Mouse (Mus musculus): ENCODE results near the gene Larp6.

Gene Larp6

DNA sequence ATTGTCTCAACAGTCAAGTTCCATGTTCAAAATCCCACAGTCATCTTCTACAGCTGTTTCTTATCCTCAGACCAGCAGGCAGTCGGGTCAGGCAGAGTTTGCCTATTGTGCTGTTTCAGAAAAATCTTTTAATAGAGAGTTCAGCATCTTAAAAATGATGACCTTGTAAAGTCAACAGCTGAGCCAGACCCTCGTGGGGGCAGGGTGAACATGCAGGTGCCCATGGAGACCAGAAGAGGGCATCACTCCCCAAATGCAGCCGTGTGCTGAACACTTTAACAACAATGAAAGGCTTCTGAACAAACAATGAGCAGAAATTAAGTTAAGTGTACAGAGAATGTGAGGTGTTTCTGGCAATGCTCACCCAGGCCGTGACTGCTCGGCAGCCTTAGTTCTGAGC lies 3.0 kb downstream of the Larp6 start:
- DNase-seq: no peak

DNA sequence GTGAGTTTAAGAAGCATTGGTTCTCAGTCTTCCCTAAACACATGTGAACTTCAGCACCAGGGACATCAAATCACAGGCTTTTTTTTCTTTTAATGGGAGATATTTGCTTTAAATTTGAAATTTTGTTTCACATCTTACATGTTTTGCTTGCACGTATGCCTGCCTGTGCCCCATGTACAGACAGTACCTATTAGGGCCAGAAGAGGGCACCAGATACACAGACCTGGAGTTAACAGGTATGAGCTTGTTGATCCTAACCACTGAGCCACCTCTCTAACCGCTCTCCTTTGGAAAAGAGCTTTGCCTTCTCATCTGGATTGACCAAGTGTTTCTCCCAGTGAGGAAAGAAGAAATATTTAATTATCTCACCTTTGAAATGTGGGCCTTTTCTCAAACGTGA lies 5.5 kb downstream of the Larp6 start:
- DNase-seq: peak; percentile 58 to 60

DNA sequence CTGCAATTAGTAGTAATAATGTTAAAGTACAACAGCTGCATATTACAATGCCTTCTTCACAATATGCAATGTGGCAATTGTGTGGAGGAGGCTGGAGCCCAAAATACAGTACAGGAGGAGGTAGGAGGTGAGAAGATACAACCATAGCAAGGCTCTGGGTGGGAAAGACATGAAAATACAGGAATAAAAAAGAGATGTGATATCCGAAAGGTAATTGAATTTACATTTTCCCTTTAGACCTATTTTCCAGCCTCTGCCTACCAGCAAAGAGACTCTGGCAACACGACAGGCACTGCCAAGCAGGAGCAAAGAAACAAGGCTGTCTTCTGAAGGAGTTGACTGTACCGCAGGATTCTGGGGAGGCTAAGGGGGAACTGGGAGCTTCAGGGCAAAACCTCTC lies 6.9 kb downstream of the Larp6 start:
- no peak for DNase-seq

DNA sequence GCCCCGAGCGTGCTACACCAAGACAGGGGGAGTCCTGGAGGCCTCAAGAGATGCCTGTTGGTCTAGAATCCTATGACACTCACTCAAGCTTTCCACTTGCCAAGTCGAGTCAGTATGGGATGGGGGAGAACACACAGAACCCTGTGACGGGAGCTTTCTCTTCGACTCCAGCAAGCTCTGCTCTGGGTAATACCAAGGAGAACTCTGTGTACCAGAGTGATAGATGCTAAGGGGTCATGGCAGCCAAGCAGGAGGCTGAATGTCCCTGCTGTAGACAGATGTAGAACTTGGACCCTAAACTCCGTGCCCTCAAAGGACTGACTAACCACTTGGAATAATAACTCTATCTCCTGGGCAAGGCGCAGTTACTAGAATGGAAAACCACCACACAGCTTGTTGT lies 12.2 kb downstream of the Larp6 start:
- no peak for DNase-seq

- DNase-seq: no peak
Observed at GRCm38 (mm10) chr9:60734321-60734720, 21.5 kb downstream of the Larp6 start.

DNA sequence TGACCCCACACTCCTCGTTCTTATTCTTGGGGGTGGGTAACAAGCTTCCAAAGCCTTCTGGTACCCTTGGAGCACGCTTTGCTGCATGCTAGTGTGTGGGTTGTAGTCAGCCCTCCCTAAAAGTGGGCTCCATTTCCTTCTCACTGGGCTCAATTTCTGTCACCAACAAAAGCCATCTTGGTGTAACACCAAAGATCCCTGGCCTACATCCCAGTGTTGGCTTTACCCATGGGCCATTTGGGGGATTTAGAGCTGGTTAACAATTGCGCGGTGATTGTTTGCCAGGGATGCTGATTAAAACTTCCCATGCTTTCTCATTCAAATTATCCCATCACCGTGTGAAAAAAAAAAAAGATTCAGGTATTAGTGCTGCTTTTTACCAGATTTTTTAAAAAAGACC lies 26.3 kb downstream of the Larp6 start:
- no peak for DNase-seq

DNA sequence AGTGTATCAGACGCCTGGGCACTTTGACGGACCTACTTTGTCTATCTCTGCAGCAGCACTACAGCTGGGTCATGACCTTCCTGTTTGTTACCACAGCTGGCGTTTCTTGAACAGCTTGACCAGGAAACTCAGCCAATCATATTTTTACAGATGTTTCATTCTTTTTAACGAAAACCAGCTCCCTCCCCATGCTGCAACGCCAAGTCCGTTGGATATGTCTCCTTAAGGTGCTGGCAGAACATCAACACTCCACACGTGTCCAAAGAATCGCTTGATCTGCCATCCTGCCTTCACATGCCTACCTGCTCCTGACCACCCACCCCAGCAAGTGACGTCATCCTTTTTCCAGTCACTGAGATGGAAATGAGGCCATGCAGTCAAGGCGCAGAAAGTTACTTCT lies 28.6 kb downstream of the Larp6 start:
- no peak for DNase-seq

DNA sequence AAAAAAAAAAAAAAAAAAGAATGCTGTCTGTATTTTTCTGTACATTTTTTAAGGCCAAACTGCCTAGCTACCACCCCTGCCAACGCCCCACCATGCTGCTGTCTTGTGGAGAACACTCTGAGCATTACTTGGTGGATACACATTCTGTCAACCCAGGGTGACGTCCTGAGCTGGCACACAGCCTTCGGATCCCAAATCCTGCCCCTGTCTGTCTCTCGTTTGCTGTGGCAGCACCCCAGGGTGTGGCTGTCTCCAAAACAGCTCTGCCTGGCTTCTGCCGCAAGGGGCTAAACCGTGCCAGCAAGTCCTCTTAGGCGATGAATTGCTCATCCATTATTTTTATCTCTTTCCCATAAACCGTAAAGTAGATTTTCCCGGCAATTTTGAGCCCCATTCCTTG lies 29.7 kb downstream of the Larp6 start:
- DNase-seq: peak; percentile 65 to 77

GRCm38 (mm10) chr9:60743180-60743900 lies 30.6 kb downstream of the Larp6 start:
- peak; percentile 46 to 58 for DNase-seq

GRCm38 (mm10) chr9:60744171-60744969 lies 31.6 kb downstream of the Larp6 start:
- DNase-seq: peak; percentile 68 to 77

GRCm38 (mm10) chr9:60744971-60745370 lies 32.2 kb downstream of the Larp6 start:
- DNase-seq: no peak

GRCm38 (mm10) chr9:60746561-60746960 lies 33.8 kb downstream of the Larp6 start:
- no peak for DNase-seq

- DNase-seq: no peak
Observed at GRCm38 (mm10) chr9:60747672-60748071, 34.9 kb downstream of the Larp6 start.

GRCm38 (mm10) chr9:60748191-60748590 lies 35.4 kb downstream of the Larp6 start:
- no peak for DNase-seq

GRCm38 (mm10) chr9:60749105-60749504 lies 36.3 kb downstream of the Larp6 start:
- DNase-seq: no peak

DNA sequence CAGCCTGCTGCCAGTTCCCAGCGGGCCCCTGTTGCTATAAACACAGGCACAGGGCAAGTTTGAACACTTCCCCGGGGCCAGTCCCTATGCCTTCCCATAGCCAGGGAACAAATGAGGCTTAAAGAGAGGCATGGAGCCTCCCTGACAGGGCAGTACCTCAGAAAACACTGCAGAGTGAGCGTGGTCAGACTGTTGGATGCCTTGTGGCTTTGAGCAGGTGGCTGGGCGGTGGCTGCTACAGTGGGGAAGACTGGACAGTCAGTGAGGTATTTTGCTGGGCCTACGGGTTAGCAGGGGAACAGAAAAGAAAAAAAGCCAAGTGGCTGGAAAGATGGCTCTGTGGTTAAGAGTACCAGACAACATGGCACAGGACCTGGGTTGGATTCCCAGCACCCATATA lies 38.3 kb downstream of the Larp6 start:
- DNase-seq: no peak

DNA sequence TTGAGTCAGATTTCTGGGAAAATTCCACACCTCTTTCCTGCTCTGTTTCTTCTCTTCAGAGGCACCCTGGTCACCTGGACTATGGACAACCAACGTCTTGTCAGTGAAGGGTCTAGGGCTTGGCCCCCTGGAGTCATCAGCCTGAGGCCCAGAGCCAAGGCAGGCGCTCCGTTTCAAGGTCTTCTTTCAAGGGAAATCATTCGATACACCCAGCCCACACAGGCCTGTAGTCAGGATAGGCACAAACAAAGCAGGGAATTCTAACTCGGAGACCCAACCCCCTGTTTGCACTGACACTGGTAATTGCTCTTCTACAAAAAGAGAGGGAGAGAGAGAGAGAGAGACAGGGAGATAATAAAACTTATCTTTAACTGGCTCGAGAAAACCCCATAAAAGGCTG lies 39.2 kb downstream of the Larp6 start:
- DNase-seq: no peak

DNA sequence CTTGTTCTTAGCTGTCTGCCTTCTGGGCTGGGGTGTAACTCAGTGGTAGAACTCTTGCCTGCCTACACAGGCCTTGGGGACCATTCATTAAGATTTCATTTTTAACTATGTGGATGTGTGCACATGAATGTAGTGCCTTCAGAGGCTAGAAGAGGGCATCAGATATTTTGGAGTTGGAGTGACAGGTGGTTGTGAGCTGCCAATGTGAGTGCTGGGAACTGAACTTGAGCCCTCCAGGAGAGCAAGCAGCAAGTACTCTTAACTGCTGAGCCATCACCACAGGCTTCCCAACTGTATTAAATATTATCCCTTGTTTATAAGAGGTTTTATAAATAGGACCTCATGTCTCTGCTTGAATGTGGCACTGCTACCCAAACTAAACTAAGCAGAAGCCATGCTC lies 39.8 kb downstream of the Larp6 start:
- no peak for DNase-seq

GRCm38 (mm10) chr9:60756258-60756657 lies 43.5 kb downstream of the Larp6 start:
- DNase-seq: peak; percentile 57 to 65

GRCm38 (mm10) chr9:60756866-60757740 lies 44.3 kb downstream of the Larp6 start:
- no peak for DNase-seq

- no peak for DNase-seq
Observed at GRCm38 (mm10) chr9:60757817-60758216, 45.0 kb downstream of the Larp6 start.

DNA sequence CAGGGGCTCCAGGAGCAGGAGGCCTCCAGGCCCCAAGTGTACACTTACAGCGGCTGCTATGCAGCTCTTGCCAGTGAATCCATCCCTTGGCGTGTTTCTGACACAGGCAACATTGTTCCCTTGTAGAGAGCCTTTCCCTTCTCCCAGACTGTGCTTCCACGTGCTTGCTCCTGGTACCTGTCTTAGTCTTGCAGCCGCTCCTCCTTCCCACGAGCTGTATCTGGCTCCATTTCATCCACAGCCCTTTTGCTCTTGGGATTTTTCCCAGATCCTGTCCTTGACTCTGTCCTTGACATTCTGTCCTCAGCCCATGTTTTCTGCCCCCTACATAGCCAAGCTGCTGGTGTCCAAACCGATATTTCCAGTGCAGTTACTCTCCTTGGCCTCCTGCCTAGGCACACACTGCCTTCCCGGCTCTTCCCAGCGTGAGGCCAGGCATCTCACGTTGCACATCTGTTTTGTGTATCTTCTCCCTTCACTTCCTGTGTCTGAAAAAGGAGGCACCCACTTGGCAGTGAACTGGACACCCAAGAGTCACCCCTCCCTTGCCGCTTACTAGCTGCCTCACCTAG lies 46.7 kb downstream of the Larp6 start:
- no peak for DNase-seq

DNA sequence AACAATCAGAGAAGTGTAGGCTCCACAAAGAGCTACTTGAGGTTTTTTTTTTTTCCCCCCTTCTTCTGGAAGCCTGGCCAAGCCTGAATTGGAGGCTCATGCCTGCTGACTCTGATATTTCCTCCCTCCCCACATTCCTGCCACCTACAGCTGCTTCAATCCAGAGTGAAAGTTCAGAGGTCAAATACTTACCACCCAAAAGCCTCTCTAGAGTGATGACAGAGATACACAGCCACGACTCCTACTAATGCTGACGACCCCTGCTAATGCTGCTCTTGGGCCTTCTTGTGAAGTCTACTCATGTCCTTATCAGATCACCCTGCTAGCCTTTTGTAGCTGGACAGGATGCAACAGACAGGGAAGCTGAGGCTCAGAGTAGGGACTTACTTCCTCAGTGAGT lies 52.4 kb downstream of the Larp6 start:
- DNase-seq: no peak
